Mouse (Mus musculus) embryo, embryonic 11 days (tissue): ENCODE results near the gene Wdr90.

Experiments used
- DNase-seq: peaks from one replicate; pipeline ENCODE4 v3.0.0-alpha.2; 2015

Wdr90 gene

DNA sequence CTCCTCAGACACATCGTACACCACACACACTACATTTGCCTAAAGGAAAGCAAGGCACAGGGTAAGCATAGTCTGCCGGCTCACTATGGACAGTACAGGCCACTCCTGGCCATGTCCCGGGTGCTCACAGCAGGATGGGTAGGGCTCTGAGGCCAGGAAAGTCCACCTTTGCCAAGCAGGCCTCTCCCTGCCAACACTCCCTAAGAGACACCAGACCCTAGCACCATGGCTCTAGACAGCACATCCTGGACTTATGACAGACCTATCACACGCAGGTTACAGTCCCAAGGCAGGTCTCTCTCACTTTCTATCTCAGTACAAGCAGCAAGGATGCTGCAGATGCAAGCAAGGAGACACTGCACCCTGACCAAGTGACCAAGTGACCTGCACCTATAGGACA, 18.2 kb downstream of the Wdr90 start:
- no peak for DNase-seq

- DNase-seq: no peak
Measured at GRCm38 (mm10) chr17:25842509-25842908, 18.8 kb downstream of the Wdr90 start.

DNA sequence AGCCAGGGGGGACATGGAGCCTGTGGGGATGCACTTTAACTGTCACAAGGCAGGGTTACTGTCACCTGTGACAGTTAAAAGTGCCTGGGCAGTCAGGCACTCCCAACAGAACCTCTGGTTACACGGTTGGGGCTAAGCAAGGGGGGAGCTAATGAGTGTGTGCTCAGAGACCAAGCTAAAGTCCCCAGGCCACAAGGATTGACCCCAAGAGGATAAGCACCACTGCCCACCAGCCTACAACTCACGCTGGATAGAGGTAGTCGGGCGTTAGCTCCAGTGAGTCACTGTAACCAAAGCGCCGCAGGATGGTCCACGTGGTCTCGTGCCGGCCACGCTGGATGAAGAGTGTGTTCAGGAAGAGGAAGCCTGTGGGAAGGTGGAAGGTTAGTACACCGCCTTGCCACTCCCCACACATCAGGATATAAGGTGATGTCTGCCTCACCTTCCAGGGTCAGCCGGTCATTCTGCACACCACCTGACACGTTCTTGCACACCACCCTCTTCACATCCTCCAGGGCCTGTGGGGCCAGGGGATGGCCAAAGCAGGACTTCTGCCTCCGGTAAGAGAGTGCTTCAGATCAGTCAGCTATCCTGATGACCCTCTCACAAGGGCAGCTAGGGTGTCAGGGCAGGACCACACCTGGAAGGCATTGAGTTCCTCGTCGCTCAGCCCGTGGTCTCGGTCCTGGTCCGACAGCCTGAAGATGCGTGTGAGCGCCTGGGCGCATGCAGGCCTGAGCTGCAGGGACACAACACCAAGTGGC, 20.0 kb downstream of the Wdr90 start, which contains the start of gene Gm20683:
Gene Gm20683 (minus strand): TSS at position 647 of the 764 bp plus-strand sequence.
- DNase-seq: no peak

- no peak for DNase-seq
Measured at GRCm38 (mm10) chr17:25840519-25840918, 20.8 kb downstream of the Wdr90 start.

GRCm38 (mm10) chr17:25839455-25840235, 21.7 kb downstream of the Wdr90 start:
- DNase-seq: no peak

- DNase-seq: no peak
Measured at GRCm38 (mm10) chr17:25838904-25839303, 22.4 kb downstream of the Wdr90 start.

GRCm38 (mm10) chr17:25837533-25837932, 23.8 kb downstream of the Wdr90 start:
- peak; percentile 38 for DNase-seq

- DNase-seq: peak; percentile 80
Measured at GRCm38 (mm10) chr17:25837076-25837410, 24.3 kb downstream of the Wdr90 start, which contains the start of gene Rhbdl1. Rhbdl1 (minus strand) TSS chr17:25837295.

- no peak for DNase-seq
Measured at GRCm38 (mm10) chr17:25836397-25837075, 24.8 kb downstream of the Wdr90 start.

DNA sequence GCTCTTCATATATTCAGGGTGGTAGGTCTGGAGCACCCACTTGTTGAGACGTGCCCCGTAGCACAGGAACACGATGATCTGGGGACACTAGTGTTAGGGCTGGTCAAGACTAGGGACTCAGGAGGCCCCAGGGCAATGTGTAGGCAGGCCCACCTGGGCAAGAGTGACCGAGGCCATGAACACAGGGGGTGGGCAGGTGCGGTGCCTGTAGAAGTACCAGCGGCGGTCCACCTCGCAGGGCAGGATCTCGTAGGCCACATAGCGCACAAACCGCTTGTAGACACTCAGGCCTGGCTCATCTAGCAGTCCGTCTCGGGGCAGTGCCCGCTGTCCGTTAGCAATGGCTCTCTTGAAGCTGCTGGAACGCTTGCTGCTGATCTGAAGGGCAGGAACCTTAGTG, 25.5 kb downstream of the Wdr90 start:
- no peak for DNase-seq

GRCm38 (mm10) chr17:25835301-25835700, 26.0 kb downstream of the Wdr90 start:
- no peak for DNase-seq

DNA sequence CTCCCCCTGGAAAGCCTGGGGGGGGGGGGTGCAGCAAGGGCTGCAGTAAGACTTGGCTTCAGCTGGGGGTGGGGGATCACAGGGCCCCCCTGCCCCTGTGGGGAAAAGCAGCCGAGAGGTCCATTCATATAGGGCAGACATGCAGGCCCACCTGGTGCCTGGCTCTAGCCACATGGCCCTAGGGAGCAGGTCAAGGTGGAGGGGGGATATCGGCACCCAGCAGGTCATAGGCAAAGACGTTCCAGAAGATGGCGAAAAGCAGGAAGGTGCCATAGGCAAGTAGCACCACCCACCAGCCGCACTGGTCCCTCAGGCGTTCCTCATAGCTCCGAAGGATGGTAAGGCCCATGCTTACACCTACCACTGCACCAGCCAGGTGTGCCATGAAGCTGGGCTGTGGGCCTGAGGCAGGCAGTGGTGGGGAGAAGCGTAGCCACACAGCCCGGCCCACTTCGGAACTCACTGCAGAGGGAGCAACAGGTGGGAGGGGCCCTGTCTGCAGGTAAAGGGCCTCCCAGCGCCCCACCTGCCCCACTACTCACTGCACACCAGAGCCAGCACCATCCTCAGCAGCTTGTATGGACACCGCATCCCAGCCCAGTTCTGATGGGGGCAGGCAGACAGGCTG, 26.6 kb downstream of the Wdr90 start:
- no peak for DNase-seq

DNA sequence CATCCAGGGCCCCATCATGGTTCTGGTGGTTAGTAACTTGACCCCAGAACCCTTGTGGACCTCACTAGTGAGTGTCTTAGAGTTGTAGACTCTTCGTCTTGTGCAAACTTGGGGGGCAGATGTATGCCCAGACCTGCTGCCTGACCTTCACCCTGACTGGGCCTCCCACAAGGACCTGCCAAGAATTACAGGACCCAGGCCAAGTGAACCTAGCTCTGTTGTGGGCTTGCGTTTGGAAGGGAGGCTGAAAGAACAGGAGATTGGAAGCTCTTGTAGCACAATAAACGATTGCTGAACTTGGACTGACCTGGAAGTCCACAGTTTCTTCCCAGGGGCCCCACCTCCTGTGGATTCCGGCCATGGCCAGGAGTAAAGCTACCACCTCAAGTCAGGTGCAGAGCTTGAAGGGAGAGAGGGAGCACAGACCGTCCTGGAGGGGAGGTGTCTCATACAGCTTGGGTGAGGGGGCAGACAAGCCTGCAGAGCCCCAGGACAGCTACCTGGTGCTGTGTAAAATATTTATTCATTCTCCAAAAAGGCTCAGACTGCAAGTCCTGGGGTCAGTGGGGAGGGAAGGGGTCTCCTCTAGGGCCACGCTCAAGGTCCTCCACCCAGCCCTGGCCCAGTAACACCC, 27.2 kb downstream of the Wdr90 start:
- DNase-seq: no peak

GRCm38 (mm10) chr17:25833291-25833663, 28.0 kb downstream of the Wdr90 start, which contains the start of gene Stub1:
Stub1 (minus strand) TSS chr17:25833404.
- DNase-seq: peak; percentile 96

DNA sequence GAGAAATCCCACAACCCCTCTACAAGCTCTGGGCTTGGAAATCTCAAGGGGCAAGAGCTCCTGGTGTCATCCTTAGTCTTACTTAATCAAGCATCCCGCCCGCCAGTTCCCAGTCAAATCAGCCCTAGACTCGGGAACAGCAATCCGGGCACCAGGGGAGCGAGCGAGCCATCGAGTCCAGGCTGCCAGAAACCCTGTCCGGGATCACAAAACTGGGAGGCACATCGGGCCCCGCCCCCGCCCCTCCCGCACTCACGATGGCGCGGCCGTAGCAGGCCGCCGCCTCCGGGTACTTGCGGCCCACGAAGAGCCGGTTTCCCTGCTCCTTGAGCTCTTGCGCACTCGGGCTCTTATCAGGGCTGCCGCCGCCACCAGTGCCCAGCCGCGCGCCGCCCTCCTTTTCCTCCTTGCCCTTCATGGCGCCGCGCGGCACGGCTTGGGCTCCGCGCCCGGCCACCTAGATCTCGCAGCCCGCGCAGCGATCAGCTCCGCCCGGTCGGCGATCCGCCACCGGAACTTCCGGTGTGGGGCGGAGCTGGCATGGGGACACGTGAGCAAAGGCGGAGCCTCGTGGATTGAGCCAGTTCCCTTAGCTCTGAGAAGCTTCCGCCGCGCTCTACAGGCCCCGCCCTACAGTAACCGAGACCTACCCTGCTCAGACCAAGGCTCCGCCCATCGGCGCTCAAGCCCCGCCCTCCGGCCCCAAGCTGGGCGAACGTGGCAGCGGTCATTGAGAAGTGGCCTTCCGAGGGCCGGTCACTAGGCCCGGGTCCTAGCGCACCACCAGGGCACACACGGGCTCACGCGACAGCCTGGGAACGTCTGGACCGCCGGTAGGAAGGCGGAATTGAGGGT, 28.6 kb downstream of the Wdr90 start:
- peak; percentile 100 for DNase-seq

DNA sequence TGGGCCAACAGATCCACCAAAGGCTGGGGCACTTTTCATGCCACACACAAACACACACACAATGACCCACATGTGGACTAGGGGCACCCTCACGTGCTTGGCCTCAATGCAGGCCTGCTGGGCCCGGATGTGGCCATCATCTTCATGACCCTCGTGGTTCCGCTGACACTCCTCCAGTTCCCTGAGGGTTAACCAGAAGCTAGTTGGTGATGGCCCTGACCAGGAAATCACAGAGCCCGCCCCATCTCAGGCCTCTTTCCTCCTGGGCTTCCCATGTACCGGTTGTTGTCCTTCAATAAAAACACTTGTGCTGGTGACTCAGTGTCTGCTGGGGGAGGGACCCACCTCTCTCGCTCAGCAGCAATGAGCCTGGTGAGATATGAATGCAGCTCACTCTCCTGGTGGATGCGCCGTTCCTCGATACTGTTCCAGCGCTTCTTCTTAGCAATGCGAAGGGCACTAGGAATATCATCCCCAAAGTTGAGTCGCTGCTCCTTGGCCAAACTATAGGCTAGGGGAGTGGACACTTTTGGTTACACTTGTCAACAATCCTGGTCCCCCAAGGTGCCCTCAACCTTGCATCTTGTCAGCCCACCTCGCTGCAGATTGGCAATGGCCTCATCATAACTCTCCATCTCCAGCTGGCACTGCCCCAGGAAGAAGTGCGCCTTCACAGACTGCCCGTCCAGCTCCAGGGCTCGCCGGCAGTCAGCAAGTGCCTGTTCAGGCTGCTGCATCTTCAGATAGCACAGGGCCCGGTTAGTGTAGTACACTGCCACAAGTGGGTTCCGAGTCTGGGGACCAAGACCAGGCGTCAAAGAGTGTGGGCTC, 29.6 kb downstream of the Wdr90 start:
- DNase-seq: no peak

DNA sequence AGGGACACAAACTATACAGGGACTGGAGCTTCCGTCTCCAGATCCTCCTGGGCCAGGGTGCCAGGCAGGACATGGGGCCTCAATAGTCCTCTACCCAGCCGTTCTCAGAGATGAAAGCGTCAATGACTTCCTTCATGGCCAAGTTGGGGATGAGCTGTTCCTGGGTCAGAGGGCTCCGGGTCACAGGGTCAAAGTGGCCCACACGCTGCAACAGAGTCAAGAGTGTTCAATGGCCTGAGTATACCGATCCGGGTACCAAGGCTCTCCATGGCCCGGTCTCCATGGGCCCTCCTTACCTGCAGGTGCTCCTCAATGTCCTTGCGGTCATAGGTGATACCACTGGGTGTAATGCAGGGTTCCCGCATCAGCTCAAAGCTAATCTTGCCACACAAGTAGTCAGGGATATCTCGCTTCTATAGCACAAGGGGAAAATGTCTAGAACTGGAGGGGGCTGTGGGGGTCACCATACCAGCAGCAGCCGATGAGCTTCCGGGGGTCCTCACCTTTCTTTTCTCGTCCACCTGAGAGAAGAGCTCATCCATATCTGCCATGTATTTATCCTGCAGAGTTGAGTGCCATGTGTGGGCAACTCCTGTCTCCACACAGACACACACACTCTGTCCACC, 30.4 kb downstream of the Wdr90 start:
- no peak for DNase-seq

DNA sequence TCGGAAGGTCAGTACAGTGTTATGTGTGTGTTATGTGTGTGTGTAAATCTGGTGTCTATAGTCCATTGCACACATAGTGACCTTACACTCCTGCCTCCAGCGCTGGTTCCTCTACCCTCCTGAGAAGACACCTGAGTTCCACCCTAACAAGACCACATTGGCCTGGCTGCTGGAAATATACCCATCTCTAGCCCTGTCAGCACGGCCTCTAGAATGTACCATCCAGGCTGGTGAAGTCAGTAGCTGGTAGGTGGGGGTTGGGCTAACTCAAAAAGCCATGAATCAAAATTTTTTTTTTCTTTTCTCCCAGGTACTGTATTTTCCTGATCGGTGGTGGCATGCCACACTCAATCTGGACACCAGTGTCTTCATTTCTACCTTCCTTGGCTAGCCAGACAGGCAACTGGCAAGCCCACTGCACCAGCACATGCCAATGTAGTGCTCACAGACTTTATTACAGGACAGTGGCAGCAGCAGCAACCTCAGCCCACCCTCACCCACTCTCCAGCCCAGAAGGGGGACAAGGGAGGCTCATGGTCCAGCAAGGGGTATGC, 31.0 kb downstream of the Wdr90 start:
- DNase-seq: no peak

GRCm38 (mm10) chr17:25829558-25830017, 31.7 kb downstream of the Wdr90 start:
- peak; percentile 6 for DNase-seq
